Mouse (Mus musculus) activated CD4-positive, CD25-positive, alpha-beta regulatory T cell, adult 4 months (primary cell): ENCODE measurements around the gene Olfr322. TPM values are rescaled to one million over a fixed set of nuclear protein-coding genes. Genes with fewer than 3 reads are reported as not detected.
"Not testable (repeated sequence)": the region's sequence is repeated elsewhere in the genome, so short reads cannot be mapped to it uniquely, and the experiment has no call there.

Experiments
- ATAC-seq: one replicate; pipeline ENCODE4 v1.8.0; 2017
- polyA plus RNA-seq, 2 experiments: library from polyadenylated mRNA; unstranded; fragments of 100-300 nt; shearing (Covaris generic); gene quantifications; one replicate each; pipeline ENCODE4 v1.2.1; 2017

Gene Olfr322
- not detected for polyA plus RNA-seq

DNA sequence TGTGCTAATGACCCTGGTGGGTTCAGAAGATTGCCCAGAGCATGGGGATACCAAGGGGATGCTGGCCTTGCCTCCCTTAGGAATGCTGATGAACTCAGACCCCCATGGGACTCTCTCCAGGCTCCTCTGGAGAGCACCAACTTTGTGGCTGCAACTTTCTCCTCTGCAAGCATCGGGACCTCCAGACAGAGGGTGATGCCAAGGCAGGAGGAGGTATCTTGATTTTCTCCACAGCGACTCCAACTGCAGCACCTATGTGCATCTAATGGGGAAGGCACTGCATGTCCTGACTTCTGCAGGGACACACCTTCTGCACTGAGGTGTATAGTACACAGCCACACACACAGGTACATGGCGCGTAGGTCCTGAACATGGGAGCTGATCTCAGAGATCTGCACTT lies at the start of gene Olfr322:
Olfr322 (plus strand) TSS at position 187 of the 400 bp plus-strand sequence.
- ATAC-seq: no peak

- no peak for ATAC-seq
These were observed 45.2 kb upstream of the Olfr322 start for GRCm38 (mm10) chr11:58613359-58613758.

GRCm38 (mm10) chr11:58614526-58614925 lies 44.1 kb upstream of the Olfr322 start:
- ATAC-seq: no peak

DNA sequence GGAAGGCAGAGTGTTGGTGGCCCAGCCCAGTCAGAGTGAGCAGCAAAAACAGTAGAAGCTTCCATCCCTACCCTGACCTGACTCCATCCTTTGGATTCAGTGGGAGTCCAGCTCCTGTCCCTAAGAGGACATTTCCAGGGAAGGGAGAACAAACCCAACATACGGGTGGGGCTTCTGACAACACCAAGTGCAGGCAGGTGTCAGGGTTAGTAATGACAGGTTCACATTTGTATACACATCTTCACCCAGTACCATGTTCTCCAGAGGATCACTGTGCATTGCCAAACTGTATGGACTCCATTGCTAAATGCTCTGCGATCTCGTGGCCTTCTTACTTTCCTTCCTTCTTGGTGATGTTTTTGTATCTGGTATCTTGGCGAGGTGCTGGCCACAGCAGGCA lies 42.6 kb upstream of the Olfr322 start, which contains the start of gene 2210407C18Rik:
2210407C18Rik (minus strand) TSS at position 101 of the 400 bp plus-strand sequence.
- no peak for ATAC-seq

GRCm38 (mm10) chr11:58618369-58618768 lies 40.2 kb upstream of the Olfr322 start:
- ATAC-seq: no peak

GRCm38 (mm10) chr11:58618793-58619192 lies 39.8 kb upstream of the Olfr322 start:
- ATAC-seq: no peak

DNA sequence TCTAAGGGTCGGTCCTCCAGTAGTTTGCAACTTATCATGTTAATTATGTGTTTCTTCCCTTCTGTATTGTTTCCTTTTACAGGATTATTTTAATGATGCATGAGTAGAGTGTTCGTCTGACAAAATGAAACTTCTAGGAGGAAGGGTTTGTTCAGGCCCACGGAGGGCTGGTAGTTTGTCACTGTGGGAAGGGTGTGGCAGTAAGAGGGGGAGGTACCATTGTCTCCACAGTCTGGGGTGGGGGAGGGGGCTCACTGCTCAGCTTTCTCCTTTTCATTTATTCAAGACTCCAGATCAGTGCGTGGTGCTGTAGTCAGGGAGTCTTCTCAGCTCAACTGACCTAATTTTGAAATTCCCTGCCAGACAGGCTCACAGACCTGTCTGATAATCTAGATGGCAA lies 32.4 kb upstream of the Olfr322 start:
- ATAC-seq: no peak

- ATAC-seq: no peak
These were observed 28.2 kb upstream of the Olfr322 start, which contains the start of gene Olfr323 for GRCm38 (mm10) chr11:58630401-58630800. Gene Olfr323, minus strand, starts transcription at chr11:58630501.

GRCm38 (mm10) chr11:58634878-58635277 lies 23.7 kb upstream of the Olfr322 start:
- ATAC-seq: no peak

GRCm38 (mm10) chr11:58636376-58636977 lies 22.1 kb upstream of the Olfr322 start:
- no peak for ATAC-seq

DNA sequence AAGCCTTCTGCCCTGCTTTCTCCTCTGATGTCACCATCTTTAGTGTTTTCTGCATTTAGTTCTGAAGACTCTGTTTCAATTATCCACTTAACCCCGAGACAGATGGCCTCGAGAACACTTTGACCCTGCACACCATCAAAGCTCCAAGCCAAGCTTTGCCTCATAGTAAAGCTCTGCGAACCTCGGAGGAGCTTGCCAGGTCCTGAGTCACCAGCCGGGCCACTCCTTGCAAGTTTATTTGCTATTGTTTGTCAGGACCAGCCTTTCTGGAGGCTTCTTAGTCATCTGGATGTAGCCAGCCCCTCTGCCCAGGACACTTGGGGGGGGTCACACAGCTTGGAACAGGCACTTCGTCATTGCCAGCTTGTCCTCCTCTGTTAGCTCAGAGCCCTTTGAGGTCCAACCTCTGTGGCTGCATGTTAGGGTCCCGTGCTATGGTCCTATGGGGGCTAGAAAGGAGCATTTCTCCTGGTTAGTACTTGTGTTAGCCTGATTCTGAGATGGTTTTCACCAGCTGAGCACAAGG lies 20.3 kb upstream of the Olfr322 start:
- no peak for ATAC-seq

DNA sequence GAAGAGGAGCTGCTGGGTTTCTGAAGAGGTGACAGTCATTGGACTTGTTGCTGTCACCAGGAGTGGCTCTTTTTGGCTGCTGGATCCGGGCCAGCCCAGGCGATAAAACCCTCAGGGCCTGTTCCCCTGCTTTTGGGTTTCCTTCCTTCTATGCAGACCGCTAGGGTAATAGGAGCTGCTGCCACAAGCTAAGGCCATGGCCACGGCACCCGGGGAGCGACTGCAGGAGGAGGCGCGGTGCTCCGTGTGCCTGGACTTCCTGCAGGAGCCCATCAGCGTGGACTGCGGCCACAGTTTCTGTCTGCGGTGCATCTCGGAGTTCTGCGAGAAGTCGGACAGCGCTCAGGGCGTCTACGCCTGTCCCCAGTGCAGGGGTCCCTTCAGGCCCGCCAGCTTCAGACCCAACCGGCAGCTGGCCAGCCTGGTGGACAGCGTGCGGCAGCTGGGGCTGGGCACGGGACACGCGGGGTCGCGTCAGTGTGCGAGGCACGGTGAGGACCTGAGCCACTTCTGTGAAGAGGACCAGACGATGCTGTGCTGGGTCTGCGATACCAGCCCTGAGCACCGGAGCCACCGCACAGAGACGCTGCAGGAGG lies 18.2 kb upstream of the Olfr322 start, which contains the start of gene Trim58:
Trim58 (plus strand) TSS at position 194 of the 596 bp plus-strand sequence.
- ATAC-seq: no peak

GRCm38 (mm10) chr11:58641057-58641456 lies 17.5 kb upstream of the Olfr322 start:
- peak; percentile 8 for ATAC-seq

GRCm38 (mm10) chr11:58641638-58642358 lies 16.8 kb upstream of the Olfr322 start:
- no peak for ATAC-seq

- ATAC-seq: no peak
These were observed 15.2 kb upstream of the Olfr322 start for GRCm38 (mm10) chr11:58643350-58643749.

DNA sequence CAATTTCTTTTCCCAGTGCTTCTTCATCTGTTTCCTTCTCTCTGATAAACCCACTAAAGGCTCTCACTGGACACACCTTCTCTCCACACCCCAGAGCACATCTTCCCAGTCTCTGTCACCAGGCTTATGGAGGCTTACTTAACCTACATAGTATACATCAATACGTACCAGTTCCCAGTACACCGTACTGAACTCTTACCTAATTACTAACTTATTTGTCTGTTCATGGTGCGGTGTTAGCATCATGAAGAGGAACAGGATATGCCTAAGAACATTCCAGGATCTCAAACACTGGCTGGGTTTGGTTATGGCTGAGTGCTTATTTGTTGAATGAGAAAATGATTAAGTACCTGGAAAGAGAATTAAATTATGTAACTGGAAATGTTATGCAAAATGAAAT lies 3.4 kb upstream of the Olfr322 start:
- no peak for ATAC-seq

DNA sequence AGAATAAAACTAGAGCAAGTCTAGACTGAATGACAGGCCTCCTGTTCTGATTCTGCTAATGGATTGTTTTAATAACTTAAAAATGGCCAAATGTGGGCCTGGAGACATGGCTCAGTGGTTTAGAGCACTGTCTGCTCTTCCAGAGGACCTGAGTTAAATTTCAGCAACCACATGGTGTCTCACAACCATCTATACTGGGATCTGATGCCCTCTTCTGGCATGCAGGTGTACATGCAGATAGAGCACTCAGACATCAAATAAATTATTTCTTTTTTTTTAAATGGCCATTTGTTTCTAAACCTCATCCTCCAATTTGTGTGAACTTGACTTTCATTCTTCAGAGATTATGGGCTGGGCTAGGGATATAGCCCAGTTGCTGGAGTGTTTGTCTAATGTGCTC lies 10.7 kb downstream of the Olfr322 start:
- no peak for ATAC-seq

- ATAC-seq: no peak
These were observed 13.2 kb downstream of the Olfr322 start for GRCm38 (mm10) chr11:58671825-58672224.

DNA sequence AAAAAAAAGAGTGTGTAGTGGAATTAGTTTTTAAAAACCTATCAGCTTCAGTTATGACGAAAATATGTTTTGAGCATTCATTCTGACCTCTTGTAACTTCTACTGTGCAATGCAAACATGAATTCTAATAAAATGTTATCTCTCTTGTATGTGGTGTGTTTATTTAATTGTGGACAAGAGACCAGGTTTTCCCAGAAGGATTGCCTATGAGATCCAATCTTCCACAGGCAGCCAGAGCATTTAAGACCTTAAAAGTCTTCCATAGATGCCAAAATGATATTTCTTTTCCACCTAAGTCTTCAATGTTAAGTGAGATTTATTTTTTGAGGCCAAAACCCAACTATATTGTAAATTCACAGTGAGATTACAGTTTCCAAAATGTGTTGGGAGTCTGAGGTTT lies 22.2 kb downstream of the Olfr322 start, which contains the start of gene Olfr320:
Olfr320 (plus strand) TSS at position 301 of the 400 bp plus-strand sequence.
- no peak for ATAC-seq

DNA sequence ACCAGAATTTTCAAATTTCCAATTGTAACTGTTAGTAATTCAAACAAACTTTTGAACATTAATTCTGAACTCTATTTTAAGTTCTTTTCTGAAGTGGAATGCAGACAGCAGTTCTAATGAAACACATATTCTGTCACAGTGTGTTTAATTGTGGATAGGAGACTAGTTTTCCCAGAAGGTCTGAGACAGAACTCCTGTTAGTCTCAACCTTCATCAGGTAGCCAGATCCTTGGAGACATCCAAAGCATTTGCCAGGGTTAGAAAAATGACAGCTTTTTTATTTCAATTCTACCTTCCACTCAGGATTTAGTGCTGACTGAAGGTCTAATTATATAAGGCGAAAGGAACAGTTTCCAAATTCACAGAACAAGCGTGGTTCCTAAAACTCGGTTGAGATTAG lies 40.3 kb downstream of the Olfr322 start, which contains the start of gene Olfr319:
Olfr319 (plus strand) TSS at position 301 of the 400 bp plus-strand sequence.
- ATAC-seq: no peak

DNA sequence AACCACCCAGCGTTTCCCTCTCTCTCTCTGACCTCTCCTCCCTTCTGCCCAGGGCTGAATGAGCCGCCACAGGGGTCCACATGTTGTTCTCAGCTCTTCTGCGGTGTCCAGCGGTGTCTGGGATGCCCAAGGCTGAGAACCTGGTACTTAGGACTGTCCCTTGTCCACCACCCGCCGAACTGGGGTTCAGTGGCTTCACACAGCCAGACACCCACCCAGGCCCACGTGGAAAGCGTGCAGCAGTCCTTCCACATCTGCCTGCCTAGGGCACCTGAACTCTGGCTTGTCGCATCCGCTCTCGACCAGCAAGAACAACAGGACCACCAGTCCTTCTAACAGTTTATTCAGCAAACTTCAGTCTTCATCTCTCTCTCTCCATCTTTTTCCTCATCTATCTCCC lies 50.5 kb downstream of the Olfr322 start:
- no peak for ATAC-seq

- not testable (repeated sequence) for ATAC-seq
These were observed 59.1 kb downstream of the Olfr322 start for GRCm38 (mm10) chr11:58717723-58718122.
